Mouse (Mus musculus) cerebellum, adult 2 months (tissue): ENCODE data around the gene Tmem185b. TPM values are rescaled to one million over a fixed set of nuclear protein-coding genes. Genes with fewer than 3 reads are reported as not detected.
A peak's percentile ranks its signal among the peaks of the same experiment; 100 is the strongest.

ENCODE experiments used
- DNase-seq, 2 experiments: peaks; one replicate each; pipeline ENCODE4 v3.0.0; 2021
- H3K27ac ChIP-seq: fragments of 200-500 bp; 2 replicates; pipeline ENCODE4 v1.5.1; 2012; ENCODE audit warnings: low read length, control low read depth, inconsistent platforms; ENCODE audit not compliant: insufficient read depth
- H3K27me3 ChIP-seq: fragments of 200-500 bp; 2 replicates; pipeline ENCODE4 v1.6.1; 2012; ENCODE audit warnings: inconsistent platforms, mild to moderate bottlenecking, low read length, moderate library complexity; ENCODE audit not compliant: control insufficient read depth, insufficient read depth
- H3K4me1 ChIP-seq: fragments of 200-500 bp; 2 replicates; pipeline ENCODE4 v1.6.1; 2011; ENCODE audit warnings: low read length; ENCODE audit not compliant: control insufficient read depth, insufficient read depth
- H3K4me3 ChIP-seq: fragments of 200-500 bp; replicated peaks from 2 replicates; pipeline ENCODE3; 2011; ENCODE audit warnings: mild to moderate bottlenecking, low read depth, low read length, control low read depth; ENCODE audit not compliant: insufficient read depth
- CTCF ChIP-seq: fragments of 200-500 bp; IDR thresholded peaks from 2 replicates; pipeline ENCODE4 v1.5.1; 2011; ENCODE audit warnings: low read depth, mild to moderate bottlenecking, control low read depth, low read length, moderate library complexity, borderline replicate concordance; ENCODE audit not compliant: insufficient read depth
- POLR2A ChIP-seq: fragments of 200-500 bp; IDR thresholded peaks from 2 replicates; pipeline ENCODE4 v1.6.1; 2011; ENCODE audit warnings: low read length, control low read depth, borderline replicate concordance; ENCODE audit not compliant: insufficient read depth
- WGBS: fragments of 180-500 bp; shearing (Covaris S2); methylation state at CpG from one replicate; pipeline ENCODE4 v1.1.7; 2018; 5-methylcytosine and 5-hydroxymethylcytosine counted together
- polyA plus RNA-seq: library from polyadenylated mRNA; depleted of rRNA; stranded (reverse); fragments of >200 nt; gene quantifications from 2 replicates; pipeline ENCODE4 v1.2.3, GENCODE M21; 2012

The Tmem185b gene
- polyA plus RNA-seq, 1 experiment: 13.0 TPM

GRCm38 (mm10) chr1:119519286-119519685, 6.7 kb upstream of the Tmem185b start:
- Histone ChIP-seq H3K4me3 (no peak overlapping the region), H3K27me3 (no peaks in the 10 kb centered on the region), H3K4me1 (peaks cover 7% of the 10 kb centered on the region; the same call in 1 of the 2 replicates), H3K27ac (no peak overlapping the region)
- no peak for DNase-seq
- TF ChIP-seq CTCF: no peak
- TF ChIP-seq POLR2A: no peak
- 87% methylated on average over 6 of the region's 6 CpGs for WGBS

- H3K27me3 ChIP-seq: no peaks in the 10 kb centered on the region
- no peak for TF ChIP-seq POLR2A
- no peak for TF ChIP-seq CTCF
- H3K4me1 ChIP-seq: peaks cover 7% of the 10 kb centered on the region; the same call in 1 of the 2 replicates
- no peak for DNase-seq
- no peak overlapping the region for H3K4me3 ChIP-seq
- WGBS: 63% methylated on average over 2 of the region's 2 CpGs
- H3K27ac ChIP-seq: no peak overlapping the region
Observed at GRCm38 (mm10) chr1:119521029-119521428, 4.9 kb upstream of the Tmem185b start.

- H3K4me3 ChIP-seq: no peak overlapping the region
- no peaks in the 10 kb centered on the region for H3K27me3 ChIP-seq
- H3K4me1 ChIP-seq: peaks cover 8% of the 10 kb centered on the region; the same call in 1 of the 2 replicates
- whole genome bisulfite sequencing: 84% methylated on average over 7 of the region's 7 CpGs
- DNase-seq: no peak
- no peak overlapping the region for H3K27ac ChIP-seq
- TF ChIP-seq POLR2A (no peak), CTCF (no peak)
Observed at GRCm38 (mm10) chr1:119521681-119522080, 4.3 kb upstream of the Tmem185b start.

DNA sequence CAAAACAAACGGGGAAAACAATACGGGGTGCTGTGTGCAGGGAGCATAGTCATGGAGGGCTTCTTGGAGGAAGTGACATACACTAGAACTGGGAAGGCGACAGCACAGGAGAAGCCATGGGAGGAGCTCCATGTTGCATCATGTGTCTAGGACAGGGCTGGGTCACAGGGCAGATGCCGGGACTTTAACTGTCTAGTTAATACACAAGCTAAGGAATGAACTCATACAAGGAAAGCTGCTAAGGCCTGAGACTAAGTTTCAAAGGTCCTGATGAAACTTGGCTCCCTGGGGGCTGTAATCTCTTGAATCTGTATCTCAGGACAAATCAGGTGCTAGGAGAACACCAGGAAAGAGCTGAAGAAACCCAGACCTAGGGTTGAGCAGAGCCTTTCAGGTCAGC, 3.2 kb upstream of the Tmem185b start:
- Histone ChIP-seq H3K27me3 (no peaks in the 10 kb centered on the region), H3K4me1 (peaks cover 12% of the 10 kb centered on the region; the same call in 1 of the 2 replicates), H3K4me3 (no peak overlapping the region), H3K27ac (no peak overlapping the region)
- 89% methylated on average over 4 of the region's 4 CpGs for WGBS
- no peak for TF ChIP-seq POLR2A
- TF ChIP-seq CTCF: no peak
- DNase-seq: no peak

DNA sequence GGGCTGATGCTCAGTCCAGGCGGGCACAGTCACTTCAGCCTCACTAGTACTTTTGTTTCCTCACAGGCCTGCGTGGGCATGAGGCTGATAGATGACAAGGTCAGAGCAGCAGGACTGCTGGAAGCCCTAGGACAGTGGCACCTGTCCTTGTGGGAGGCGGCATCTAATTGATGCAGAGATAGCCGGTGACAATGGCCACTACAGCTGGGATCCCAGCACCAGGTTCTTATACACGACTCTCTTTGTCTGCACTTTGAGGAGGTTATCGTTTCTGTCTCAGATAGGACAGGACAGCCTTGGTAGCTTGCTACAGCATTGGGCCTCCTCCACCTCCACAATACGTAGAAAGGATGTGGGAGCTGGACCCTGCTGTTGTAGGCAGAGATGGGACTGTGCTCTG, 2.6 kb upstream of the Tmem185b start:
- TF ChIP-seq CTCF: no peak
- no peak for TF ChIP-seq POLR2A
- peaks cover 12% of the 10 kb centered on the region; the same call in 1 of the 2 replicates for H3K4me1 ChIP-seq
- DNase-seq: no peak
- 88% methylated on average over 7 of the region's 7 CpGs for WGBS
- H3K27ac ChIP-seq: no peak overlapping the region
- no peaks in the 10 kb centered on the region for H3K27me3 ChIP-seq
- H3K4me3 ChIP-seq: no peak overlapping the region

GRCm38 (mm10) chr1:119523826-119524225, 2.1 kb upstream of the Tmem185b start:
- Histone ChIP-seq H3K4me3 (no peak overlapping the region), H3K27me3 (no peaks in the 10 kb centered on the region), H3K4me1 (peaks cover 12% of the 10 kb centered on the region; the same call in 1 of the 2 replicates), H3K27ac (no peak overlapping the region)
- 88% methylated on average over 7 of the region's 7 CpGs for WGBS
- no peak for DNase-seq
- TF ChIP-seq POLR2A (no peak), CTCF (no peak)

- DNase-seq: peak; percentile 31 to 35
- TF ChIP-seq CTCF (no peak), POLR2A (no peak)
- peaks cover 12% of the 10 kb centered on the region; the same call in 1 of the 2 replicates for H3K4me1 ChIP-seq
- no peak overlapping the region for H3K27ac ChIP-seq
- H3K27me3 ChIP-seq: no peaks in the 10 kb centered on the region
- peak overlapping the region; percentile 69 for H3K4me3 ChIP-seq
- WGBS: 9% methylated on average over 5 of the region's 5 CpGs
Observed at GRCm38 (mm10) chr1:119525004-119525444, 936 bp upstream of the Tmem185b start.

DNA sequence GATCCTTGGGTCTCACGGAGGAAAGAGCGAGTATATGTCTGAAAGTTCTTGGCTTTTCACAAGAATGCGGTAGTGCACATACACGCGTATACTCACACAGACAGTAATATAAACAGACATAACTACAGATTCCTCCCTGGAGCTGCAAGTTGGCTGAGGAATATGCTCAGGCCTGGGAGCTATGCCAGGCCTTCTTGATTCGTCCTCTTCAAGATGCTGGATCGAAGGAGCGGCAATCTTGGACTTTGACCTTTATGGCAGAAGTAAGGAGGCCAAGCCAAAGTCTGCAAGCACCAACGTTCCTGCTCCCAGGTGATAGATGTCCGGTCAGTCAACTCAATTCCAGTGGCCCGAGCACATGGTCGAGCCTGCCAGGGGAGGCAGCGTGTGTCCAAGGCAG, 5.0 kb downstream of the Tmem185b start:
- no peak for DNase-seq
- no peak for TF ChIP-seq CTCF
- TF ChIP-seq POLR2A: no peak
- Histone ChIP-seq H3K27me3 (no peaks in the 10 kb centered on the region), H3K27ac (no peak overlapping the region), H3K4me3 (no peak overlapping the region), H3K4me1 (peaks cover 5% of the 10 kb centered on the region; the same call in 1 of the 2 replicates)
- WGBS: 72% methylated on average over 13 of the region's 13 CpGs
